In genomic region chr5:29568848-29569377, GRCm38 (mm10) we compare ENCODE assay signal across 8 mouse cellular contexts. TPM values are rescaled to one million over a fixed set of nuclear protein-coding genes. Genes with fewer than 3 reads are reported as not detected.
DNase-seq lines count a peak whose midpoint lies in the region; ATAC-seq and TF ChIP-seq lines count a peak whose summit lies in the region.

TSS of gene Ube3c (plus strand) at chr5:29569242.

- peak; percentile 15 for TF ChIP-seq POLR2A in ES-Bruce4 (IDR thresholded peaks at IDR 0.05; ENCODE audit: insufficient read depth, low read length)

- no peak for TF ChIP-seq CTCF in ES-Bruce4 (IDR thresholded peaks at IDR 0.05; ENCODE audit: low read depth, low read length)
- 0 out of 2 replicates have a peak, but pooled peaks have one; percentile 25 for TF ChIP-seq CTCF in liver, postnatal 0 days (IDR thresholded peaks at IDR 0.05; ENCODE audit: low read depth)

- H3K4me3 ChIP-seq in ES-Bruce4 (ENCODE audit: low read depth, low read length): peak within 1 kb of the TSS; percentile 70
- peak within 1 kb of the TSS; percentile 89 for H3K4me3 ChIP-seq in forebrain, embryonic 13.5 days
- peak within 1 kb of the TSS; percentile 90 for H3K4me3 ChIP-seq in liver, postnatal 0 days (ENCODE audit: low read depth, low read length)
- peak within 1 kb of the TSS; percentile 83 for H3K4me3 ChIP-seq in neural tube, embryonic 14.5 days (ENCODE audit: low read depth, low read length)

- peaks cover 3% of the 10 kb centered on the region; the same call in 1 of the 2 replicates for H3K9me3 ChIP-seq in ES-Bruce4 (replicated peaks; ENCODE audit: control insufficient read depth, insufficient read depth, low read length, poor library complexity, severe bottlenecking)
- H3K9me3 ChIP-seq in forebrain, embryonic 13.5 days (replicated peaks): no peaks in the 10 kb centered on the region
- H3K9me3 ChIP-seq in liver, postnatal 0 days (ENCODE audit: low read length): no peaks in the 10 kb centered on the region
- no peaks in the 10 kb centered on the region for H3K9me3 ChIP-seq in neural tube, embryonic 14.5 days (ENCODE audit: control insufficient read depth, low read length)

- peak; percentile 96 for ATAC-seq in cerebellum, adult (ENCODE audit: insufficient number of reproducible peaks, low FRiP score, low TSS enrichment)
- peak; percentile 97 for ATAC-seq in forebrain, embryonic 13.5 days
- peak; percentile 96 for ATAC-seq in liver, postnatal 0 days
- peak; percentile 98 for ATAC-seq in neural tube, embryonic 14.5 days (ENCODE audit: low read depth)

- 0 out of 2 replicates have a peak, but pooled peaks have one; percentile 36 for TF ChIP-seq EP300 in ES-Bruce4 (IDR thresholded peaks at IDR 0.05; ENCODE audit: insufficient read depth, low read depth, low read length)
- no peak for TF ChIP-seq EP300 in liver, postnatal 0 days (IDR thresholded peaks at IDR 0.05; ENCODE audit: low read depth)

- H3K27ac ChIP-seq in ES-Bruce4 (ENCODE audit: insufficient read depth, low read length): peak within 1 kb of the TSS; percentile 22; the same call in 1 of the 2 replicates
- H3K27ac ChIP-seq in forebrain, embryonic 13.5 days: peak within 1 kb of the TSS; percentile 90
- peak within 1 kb of the TSS; percentile 95 for H3K27ac ChIP-seq in liver, postnatal 0 days (ENCODE audit: low read depth)
- H3K27ac ChIP-seq in neural tube, embryonic 14.5 days (ENCODE audit: low read depth, low read length): peak within 1 kb of the TSS; percentile 88

- H3K9ac ChIP-seq in ES-Bruce4 (ENCODE audit: low read depth, poor library complexity, severe bottlenecking): peak within 1 kb of the TSS; percentile 71
- H3K9ac ChIP-seq in forebrain, embryonic 13.5 days: peak within 1 kb of the TSS; percentile 89
- peak within 1 kb of the TSS; percentile 79 for H3K9ac ChIP-seq in liver, postnatal 0 days (replicated peaks)
- peak within 1 kb of the TSS; percentile 82 for H3K9ac ChIP-seq in neural tube, embryonic 14.5 days (replicated peaks; ENCODE audit: low read depth, low read length)

- H3K27me3 ChIP-seq in ES-Bruce4 (ENCODE audit: control insufficient read depth, insufficient read depth, low read length, poor library complexity, severe bottlenecking): no peaks in the 10 kb centered on the region
- no peaks in the 10 kb centered on the region for H3K27me3 ChIP-seq in forebrain, embryonic 13.5 days
- H3K27me3 ChIP-seq in liver, postnatal 0 days (ENCODE audit: insufficient read depth, low read length): no peaks in the 10 kb centered on the region
- H3K27me3 ChIP-seq in neural tube, embryonic 14.5 days (ENCODE audit: control insufficient read depth, insufficient read depth, low read length): no peaks in the 10 kb centered on the region

- under 1% methylated on average over 61 of the region's 72 CpGs for WGBS in forebrain, embryonic 13.5 days
- WGBS in large intestine, adult 2 months: under 1% methylated on average over 72 of the region's 72 CpGs
- WGBS in liver, postnatal 0 days (ENCODE audit: insufficient replicate concordance): 3% methylated on average over 72 of the region's 72 CpGs
- under 1% methylated on average over 57 of the region's 72 CpGs for WGBS in neural tube, embryonic 14.5 days

- intact Hi-C loops in heart, postnatal 10 days (cut with DNase I): loop anchor here (2.0 kb wide), 2 partner anchors 168 to 180 kb away; no protein-coding TSS in a partner anchor

- no peaks in the 10 kb centered on the region for H3K4me1 ChIP-seq in ES-Bruce4 (ENCODE audit: control insufficient read depth, insufficient read depth, low read length)
- peaks cover 22% of the 10 kb centered on the region for H3K4me1 ChIP-seq in forebrain, embryonic 13.5 days
- peaks cover 17% of the 10 kb centered on the region for H3K4me1 ChIP-seq in liver, postnatal 0 days (ENCODE audit: insufficient read depth)
- peaks cover 14% of the 10 kb centered on the region for H3K4me1 ChIP-seq in neural tube, embryonic 14.5 days (ENCODE audit: control insufficient read depth, insufficient read depth, low read length)

- peaks cover 13% of the 10 kb centered on the region for H3K36me3 ChIP-seq in ES-Bruce4 (ENCODE audit: control insufficient read depth, insufficient read depth, low read length, poor library complexity, severe bottlenecking)
- no peaks in the 10 kb centered on the region; the same call in 1 of the 2 replicates for H3K36me3 ChIP-seq in forebrain, embryonic 13.5 days (ENCODE audit: poor library complexity, severe bottlenecking)
- H3K36me3 ChIP-seq in liver, postnatal 0 days (replicated peaks; ENCODE audit: insufficient read depth, low read length): peaks cover 3% of the 10 kb centered on the region; the same call in 1 of the 2 replicates
- no peaks in the 10 kb centered on the region; the same call in 1 of the 2 replicates for H3K36me3 ChIP-seq in neural tube, embryonic 14.5 days (ENCODE audit: control insufficient read depth, insufficient read depth, low read length)

- H3K4me2 ChIP-seq in forebrain, embryonic 13.5 days: peak within 1 kb of the TSS; percentile 94
- H3K4me2 ChIP-seq in liver, postnatal 0 days (ENCODE audit: low read depth, low read length): peak within 1 kb of the TSS; percentile 95
- H3K4me2 ChIP-seq in neural tube, embryonic 14.5 days (ENCODE audit: low read depth, low read length): peak within 1 kb of the TSS; percentile 72

- DNase-seq in heart, postnatal 10 days: peak; percentile 99
- DNase-seq in large intestine, adult 2 months (ENCODE audit: low read depth, low spot score): peak; percentile 78
- peak; percentile 99 for DNase-seq in liver, postnatal 0 days
- peak; percentile 96 for DNase-seq in testis, postnatal 10 days (ENCODE audit: low spot score)

RNA-seq across cellular contexts. Expression of gene Ube3c, which starts in this region (rescaled TPM):
- 52.9 and 54.0 TPM in 2 replicates for polyA plus RNA-seq in ES-Bruce4 (2011; ENCODE audit: insufficient read depth, insufficient read length, low read depth, missing spikeins)
- polyA plus RNA-seq in forebrain, embryonic 13.5 days (2015; fragmentation: Nextera tagmentation; extraction: Ambion mirVana): 18.5 and 18.7 TPM in 2 replicates
- total RNA-seq in heart, postnatal 10 days (2021): 10 to 100 TPM; 45.9 to 47.6 TPM
- polyA plus RNA-seq in large intestine, adult 2 months (2012; rRNA removed): 12.2 and 14.0 TPM in 2 replicates
- polyA plus RNA-seq in liver, postnatal 0 days (2015; fragmentation: Nextera tagmentation; extraction: Ambion mirVana): 6.8 and 8.0 TPM in 2 replicates
- polyA plus RNA-seq in neural tube, embryonic 14.5 days (2014; fragmentation: Nextera tagmentation; extraction: Ambion mirVana): 46.8 and 54.9 TPM in 2 replicates

Comparison
In these comparisons a context has a peak if more than half of its experiments do, and no peak if none do; other contexts are left out.
1. Peak in every context shown above with its lines: DNase-seq, ATAC-seq, H3K4me3 ChIP-seq and H3K27ac ChIP-seq.
2. H3K27ac ChIP-seq: peak in every context shown above with its lines; median percentile 95 in liver, postnatal 0 days; 90 in forebrain, embryonic 13.5 days; 88 in neural tube, embryonic 14.5 days; 22 in ES-Bruce4.